Mouse (Mus musculus) gonadal fat pad, adult 2 months (tissue): ENCODE data around the gene Gabra5. TPM values are rescaled to one million over a fixed set of nuclear protein-coding genes. Genes with fewer than 3 reads are reported as not detected.

ENCODE experiments used
- DNase-seq: peaks from one replicate; pipeline ENCODE4 v3.0.0-alpha.2; 2012; ENCODE audit warnings: low read depth
- polyA plus RNA-seq: library from polyadenylated mRNA; depleted of rRNA; stranded (reverse); fragments of >200 nt; gene quantifications from 2 replicates; pipeline ENCODE4 v1.2.3, GENCODE M21; 2012; rRNA removed

Gabra5 gene
- not detected in 2 replicates for polyA plus RNA-seq

- DNase-seq: no peak
These were observed at the start of gene Gabra5 for GRCm38 (mm10) chr7:57509681-57510141. Gene Gabra5 (minus strand): TSS chr7:57510059.

- DNase-seq: no peak
These were observed 28.7 kb upstream of the Gabra5 start for GRCm38 (mm10) chr7:57538565-57538964.

DNA sequence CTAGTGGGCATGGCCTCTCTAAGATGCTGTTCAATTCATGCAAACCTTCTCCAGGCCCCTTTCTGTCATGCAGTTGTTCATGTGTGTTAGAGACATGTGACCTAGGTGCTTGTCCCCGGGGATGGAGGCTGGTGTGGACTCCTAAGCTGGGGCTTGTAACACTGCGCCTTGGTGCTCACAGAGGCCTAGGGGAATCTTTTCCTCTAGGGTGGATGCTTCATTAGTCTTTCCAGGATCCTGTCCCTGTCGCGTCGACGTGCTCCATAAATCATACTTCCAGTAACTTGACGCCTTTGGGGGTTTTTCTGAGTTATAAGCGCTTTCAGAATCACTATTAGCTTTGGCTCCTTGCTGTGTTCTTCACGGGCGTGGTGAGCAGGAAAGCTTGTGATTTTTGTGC lies 22.8 kb upstream of the Gabra5 start:
- no peak for DNase-seq

DNA sequence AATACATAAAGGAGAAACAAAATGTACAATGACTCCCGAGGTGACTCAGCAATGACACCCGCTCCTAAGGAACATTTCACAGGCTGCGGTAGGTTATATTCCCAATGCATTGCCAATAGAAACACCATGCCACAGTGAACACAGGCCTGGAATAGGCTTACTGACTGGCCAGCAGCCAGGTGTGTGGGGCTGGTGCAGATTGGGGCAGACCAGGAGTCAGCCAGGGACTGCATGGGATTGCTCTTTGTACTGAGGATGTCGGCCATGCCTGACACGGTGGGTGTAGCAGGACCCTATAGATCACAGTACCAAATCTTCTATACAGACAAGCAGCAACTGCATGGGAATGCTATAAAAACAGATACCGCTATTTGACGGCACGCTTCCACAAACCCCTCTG lies 20.1 kb upstream of the Gabra5 start:
- no peak for DNase-seq

- DNase-seq: no peak
These were observed 19.6 kb upstream of the Gabra5 start for GRCm38 (mm10) chr7:57529451-57529850.

DNA sequence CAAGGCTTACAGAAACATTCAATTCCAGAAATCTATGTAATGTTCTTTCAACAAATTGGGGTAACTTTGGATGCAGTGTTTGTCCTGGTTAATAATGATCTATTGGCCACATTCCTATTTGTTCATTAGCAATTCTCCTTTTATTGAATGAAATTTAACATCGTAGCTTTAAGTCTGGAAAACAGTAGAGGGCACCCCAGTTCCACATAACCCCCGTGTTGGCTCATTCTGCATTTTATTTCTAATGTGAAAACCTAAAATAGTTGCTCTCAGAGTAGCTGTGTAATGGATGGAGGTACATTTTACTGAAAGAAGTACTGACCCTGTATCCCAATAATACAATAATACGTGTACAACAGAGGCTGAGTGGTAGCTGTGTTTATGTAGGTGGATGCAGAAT lies 3.1 kb upstream of the Gabra5 start:
- no peak for DNase-seq

- DNase-seq: no peak
These were observed 813 bp downstream of the Gabra5 start for GRCm38 (mm10) chr7:57508860-57509632.

DNA sequence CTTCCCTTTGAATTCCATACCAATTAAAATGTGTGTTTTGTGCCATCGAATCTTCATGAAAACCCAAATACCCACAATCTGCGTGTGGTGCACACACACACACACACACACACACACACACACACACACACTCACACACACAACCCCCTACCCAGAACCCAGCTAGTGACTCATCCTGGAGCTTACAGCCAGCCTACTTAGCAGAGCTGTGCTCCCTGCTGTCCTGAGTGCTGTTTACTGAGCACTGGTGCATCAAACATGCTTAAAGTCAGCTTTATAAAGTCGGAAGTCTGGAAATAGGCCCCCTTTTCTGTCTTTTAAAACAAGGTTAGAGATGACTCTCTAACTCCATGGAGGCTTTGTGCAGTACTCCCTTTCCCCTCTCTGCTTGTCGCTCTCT lies 7.0 kb downstream of the Gabra5 start:
- DNase-seq: no peak

DNA sequence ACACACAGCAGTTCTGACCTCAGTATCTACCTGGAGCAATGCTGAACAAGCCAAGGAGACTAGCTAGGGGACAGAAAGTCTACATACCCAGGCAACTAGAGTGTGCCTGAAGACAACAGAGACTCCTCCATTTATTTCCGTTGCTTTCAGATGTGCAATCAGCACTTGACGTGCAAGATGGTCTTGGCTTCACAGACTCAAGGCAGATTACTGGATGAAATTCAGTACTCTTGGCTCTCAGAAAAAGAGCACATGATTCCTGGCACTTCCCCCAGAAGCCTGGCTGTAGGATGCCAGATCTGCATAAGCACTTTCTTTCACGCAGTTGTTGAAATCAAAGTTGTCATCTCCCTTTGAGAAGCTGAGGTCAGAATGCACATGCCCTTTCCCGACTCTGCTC lies 18.1 kb downstream of the Gabra5 start:
- no peak for DNase-seq

GRCm38 (mm10) chr7:57486907-57487306 lies 23.0 kb downstream of the Gabra5 start:
- no peak for DNase-seq

DNA sequence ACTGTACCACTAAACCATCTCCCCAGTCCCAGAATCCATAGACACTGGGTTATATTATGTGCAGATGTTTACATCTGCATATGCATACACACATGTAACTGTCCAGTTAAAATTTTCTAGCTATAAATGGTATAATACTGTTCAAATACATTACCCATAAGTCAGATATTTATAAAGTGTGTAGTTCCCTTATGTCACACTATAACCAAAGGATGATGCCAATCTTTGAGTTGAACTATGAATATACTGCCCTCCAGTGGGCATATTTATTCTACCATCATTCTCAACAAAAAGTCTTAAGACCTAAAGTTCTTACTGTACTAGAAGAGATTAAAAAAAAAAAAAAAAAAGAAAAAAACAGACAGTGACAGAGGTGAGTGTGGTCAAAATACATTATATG lies 27.0 kb downstream of the Gabra5 start:
- no peak for DNase-seq

DNA sequence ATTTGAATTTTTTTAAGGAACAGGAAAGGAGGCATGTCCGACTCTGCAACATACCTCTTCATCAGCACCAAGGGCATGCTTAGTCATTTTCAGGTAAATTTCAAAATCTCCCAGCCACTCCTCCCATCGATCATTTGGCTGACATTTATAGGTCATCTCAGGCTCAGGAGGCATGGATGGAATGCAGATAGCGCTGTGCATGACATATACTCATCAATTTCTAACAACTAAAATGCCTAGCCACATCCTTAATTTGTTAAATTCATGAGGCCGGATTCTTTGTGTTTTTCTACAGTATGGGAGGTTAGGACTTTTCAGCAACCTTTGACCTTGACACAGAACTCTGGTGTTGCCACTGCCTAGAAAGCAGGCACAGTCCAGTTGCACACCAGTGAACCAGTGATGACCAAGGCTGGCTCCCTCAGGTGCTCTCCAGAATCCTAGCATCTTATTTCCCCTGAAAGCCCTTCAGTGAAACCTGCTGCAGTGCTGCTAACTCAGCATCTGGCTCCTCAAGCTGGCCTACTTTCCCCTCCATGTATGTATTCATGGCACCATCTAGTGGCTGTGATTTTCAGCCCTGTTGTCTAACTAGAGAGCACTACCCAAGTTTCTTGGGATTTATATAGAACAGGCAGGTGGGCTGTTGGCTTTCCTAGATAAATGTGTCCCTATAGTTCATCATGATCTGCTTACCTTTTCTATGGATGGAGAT lies 35.9 kb downstream of the Gabra5 start:
- DNase-seq: no peak

DNA sequence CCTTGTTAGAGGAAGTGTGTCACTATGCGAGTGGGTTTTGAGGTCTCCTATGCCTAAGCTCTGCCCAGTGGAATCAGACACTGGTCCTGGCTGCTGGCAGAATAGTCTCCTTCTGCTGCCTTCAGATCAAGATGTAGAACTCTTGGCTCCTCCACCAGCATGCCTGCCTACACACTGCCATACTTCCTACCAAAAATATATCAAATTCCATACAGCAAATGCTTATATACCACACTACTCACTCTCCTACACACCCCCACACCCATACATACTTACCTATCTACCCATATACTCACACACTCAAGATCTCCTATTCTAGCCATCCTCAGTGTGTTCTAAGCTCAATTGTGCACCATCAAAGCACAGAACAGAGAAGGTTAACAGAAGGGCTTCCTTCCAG lies 38.5 kb downstream of the Gabra5 start:
- DNase-seq: no peak

DNA sequence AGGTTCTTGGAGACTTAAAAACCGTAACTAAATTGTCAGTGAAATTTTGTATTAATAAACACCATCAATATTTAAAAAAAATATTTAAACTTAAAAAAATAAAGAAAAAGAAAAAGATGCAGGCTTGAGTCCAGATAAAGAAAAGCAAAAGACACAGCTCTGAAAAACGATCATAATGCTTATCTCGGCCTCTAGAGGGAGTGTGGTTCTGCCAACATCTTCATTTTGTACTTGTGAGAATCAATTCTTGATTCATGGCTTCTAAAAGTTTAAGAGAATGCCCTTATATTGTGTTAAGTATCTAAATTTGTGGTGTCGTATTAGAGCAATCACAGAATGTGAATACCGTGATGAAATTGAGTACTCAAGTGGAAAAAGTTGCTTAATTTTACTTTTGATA lies 49.5 kb downstream of the Gabra5 start:
- DNase-seq: no peak

GRCm38 (mm10) chr7:57448239-57448638 lies 61.6 kb downstream of the Gabra5 start:
- no peak for DNase-seq

- no peak for DNase-seq
These were observed 87.2 kb downstream of the Gabra5 start for GRCm38 (mm10) chr7:57422675-57423074.

DNA sequence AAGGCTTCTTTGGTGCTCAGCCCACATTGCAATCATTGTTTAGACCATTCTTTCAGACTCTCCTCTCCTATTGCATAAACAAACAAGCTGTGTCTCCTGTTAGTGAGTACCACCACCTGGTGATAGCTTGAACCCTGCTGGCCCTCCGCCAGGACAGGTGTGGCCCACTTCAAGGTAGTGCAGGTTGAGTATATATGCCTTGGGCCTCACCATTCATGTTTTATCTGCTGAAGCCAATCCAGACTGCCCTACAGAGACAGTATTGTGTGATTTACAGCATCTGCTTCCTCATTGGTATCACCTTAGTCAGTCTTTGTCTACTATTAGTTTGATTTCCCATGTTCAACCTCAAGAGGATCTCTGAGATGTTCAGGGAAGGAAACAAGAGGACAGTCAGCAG lies 88.8 kb downstream of the Gabra5 start:
- DNase-seq: no peak

GRCm38 (mm10) chr7:57419392-57419791 lies 90.5 kb downstream of the Gabra5 start, which contains the start of gene Gabrb3:
Gene Gabrb3 (plus strand): TSS chr7:57419692.
- DNase-seq: no peak

GRCm38 (mm10) chr7:57412896-57413295 lies 97.0 kb downstream of the Gabra5 start:
- DNase-seq: no peak

DNA sequence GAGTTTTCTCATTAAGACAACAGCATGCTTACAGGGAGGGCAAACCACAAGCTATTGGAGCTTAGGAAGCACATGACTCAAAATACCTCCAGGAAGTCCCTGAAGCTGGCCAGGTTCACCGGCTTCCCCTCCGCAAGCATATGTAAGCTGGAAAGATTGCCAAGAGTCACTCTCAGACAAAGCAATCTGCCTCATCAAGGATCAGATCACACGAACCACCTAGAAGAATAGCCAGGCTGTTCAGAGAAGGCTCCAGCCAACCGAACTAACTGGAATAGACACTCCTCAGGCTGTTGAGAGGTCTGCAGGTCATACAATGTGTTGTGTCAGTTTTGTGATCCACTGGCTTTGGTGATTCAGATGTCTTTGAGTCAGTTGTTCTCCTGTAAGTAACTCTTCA lies 98.7 kb downstream of the Gabra5 start:
- DNase-seq: no peak

- DNase-seq: no peak
These were observed 116.3 kb downstream of the Gabra5 start for GRCm38 (mm10) chr7:57393551-57393950.

DNA sequence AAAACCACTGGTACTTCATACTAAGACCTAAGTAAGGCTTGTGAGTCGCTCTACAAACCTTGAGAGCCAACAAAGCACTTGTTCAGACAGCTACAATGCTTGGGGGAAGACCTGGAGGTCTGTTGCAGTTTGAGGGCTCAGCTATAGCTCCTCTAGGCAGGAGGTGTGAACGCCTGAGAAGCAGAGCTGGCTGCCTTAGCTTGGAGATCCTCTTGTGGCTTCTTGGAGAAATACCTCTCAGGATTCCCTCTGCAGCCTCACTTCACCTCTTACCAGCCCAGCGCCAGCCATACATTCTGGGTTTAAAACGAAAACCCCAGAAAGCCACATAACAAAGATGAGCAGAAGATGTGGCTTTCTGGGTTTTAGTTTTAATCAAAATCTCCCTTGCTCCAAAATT lies 119.8 kb downstream of the Gabra5 start:
- DNase-seq: no peak

- DNase-seq: no peak
These were observed 122.6 kb downstream of the Gabra5 start for GRCm38 (mm10) chr7:57387341-57387654.
